Comparison of ENCODE assay signal across 8 mouse cellular contexts in genomic region chr7:107594857-107595402, GRCm38 (mm10). TPM values are rescaled to one million over a fixed set of nuclear protein-coding genes. Genes with fewer than 3 reads are reported as not detected.
DNase-seq lines count a peak whose midpoint lies in the region; ATAC-seq lines count a peak whose summit lies in the region.

Gene Ppfibp2 (plus strand): TSS chr7:107595207.

- peak; percentile 77 for ATAC-seq in inflammation-experienced regulatory T-cells, adult 6 months

- peak within 1 kb of the TSS; percentile 59 for H3K4me3 ChIP-seq in macrophage (ENCODE audit: inconsistent target)

- peaks cover 44% of the 10 kb centered on the region; the same call in 1 of the 2 replicates for H3K79me2 ChIP-seq in macrophage (ENCODE audit: inconsistent target)

- WGBS in macrophage (ENCODE audit: missing documents) = 3% methylated on average over 24 of the region's 24 CpGs

- no peaks in the 10 kb centered on the region for H3K36me3 ChIP-seq in macrophage (ENCODE audit: inconsistent target)

- peak within 1 kb of the TSS; percentile 91 for H3K27ac ChIP-seq in macrophage

- peak; percentile 96 for DNase-seq in adrenal gland, adult 8-10 months
- DNase-seq in embryo, embryonic 11.5 days (ENCODE audit: low read depth, low spot score) = peak; percentile 72
- peak; percentile 90 for DNase-seq in gastrocnemius, postnatal 25 days
- DNase-seq in left cerebral cortex, adult 8-10 months (ENCODE audit: low spot score in 2 of 2) = peak; percentile 65 to 87
- peak; percentile 62 for DNase-seq in retina, postnatal 7 days (ENCODE audit: low read depth, low spot score)
- peak; percentile 90 for DNase-seq in thymus, postnatal 4 days

RNA-seq across cellular contexts. Expression of gene Ppfibp2, which starts in this region (rescaled TPM):
- 1 to 10 TPM; 6.8 to 8.7 (median 7.7) TPM for total RNA-seq in adrenal gland, adult 8-10 months (2022)
- total RNA-seq in gastrocnemius, postnatal 25 days (2021) = 10 to 100 TPM in 1 of 2 experiments, 1 to 10 TPM in 1; 8.0 to 15.2 TPM
- polyA plus RNA-seq in inflammation-experienced regulatory T-cells, adult 6 months (2017; shearing (Covaris generic)) = under 1 TPM; 0.47 to 0.63 (median 0.57) TPM
- 10 to 100 TPM in 2 of 4 experiments, 1 to 10 TPM in 2; 8.2 to 11.8 (median 9.8) TPM for total RNA-seq in left cerebral cortex, adult 8-10 months (2022)
- total RNA-seq in macrophage (2018; cell fraction: chromatin; rRNA removed) = 100 to 1,000 TPM in 19 of 26 experiments, 10 to 100 TPM in 7; 70.4 to 293 (median 166) TPM
- total RNA-seq in macrophage (2018; cell fraction: cytosol; rRNA removed) = 10 to 100 TPM; 20.8 to 68.3 (median 40.1) TPM
- 100 to 1,000 TPM in 14 of 26 experiments, 10 to 100 TPM in 12; 36.5 to 165 (median 110) TPM for total RNA-seq in macrophage (2018; cell fraction: nucleus; rRNA removed)
- polyA plus RNA-seq in macrophage (2018) = 10.9 to 30.6 TPM (median 27.0 TPM) in 3 replicates

Comparison
In these comparisons a context has a peak if more than half of its experiments do, and no peak if none do; other contexts are left out.
1. Peak in every context shown above with its lines: DNase-seq, ATAC-seq, H3K4me3 ChIP-seq and H3K27ac ChIP-seq.
2. Peak in ATAC-seq in inflammation-experienced regulatory T-cells, adult 6 months; RNA of the gene not detected or under 1 TPM.